Mouse (Mus musculus) ovary, postnatal 36 days (tissue): ENCODE data around the gene Ldlrap1.
A peak's percentile ranks its signal among the peaks of the same experiment; 100 is the strongest.

Experiments used
- DNase-seq: peaks from one replicate; pipeline ENCODE4 v3.0.0; 2022; ENCODE audit warnings: low spot score, mixed read lengths

The Ldlrap1 gene

DNA sequence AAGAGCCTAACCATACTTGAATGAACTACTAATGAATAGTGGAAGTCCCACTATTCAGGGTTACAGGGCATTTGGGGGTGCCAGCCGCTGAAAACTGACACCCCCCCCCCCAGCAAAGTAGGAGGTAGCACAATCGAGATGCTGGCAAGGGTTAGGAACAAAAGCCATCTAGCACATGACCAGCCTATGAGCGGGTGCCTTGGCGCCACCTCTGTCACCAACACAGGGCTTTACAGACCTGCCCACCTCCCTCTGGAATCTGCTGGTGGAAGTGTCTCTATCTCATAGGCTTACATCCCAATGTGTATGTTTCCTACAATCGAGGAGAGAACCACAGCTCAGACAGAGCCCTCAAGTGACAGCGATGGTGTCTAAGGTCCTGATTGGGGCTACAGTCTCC lies 17.0 kb downstream of the Ldlrap1 start:
- no peak for DNase-seq

DNA sequence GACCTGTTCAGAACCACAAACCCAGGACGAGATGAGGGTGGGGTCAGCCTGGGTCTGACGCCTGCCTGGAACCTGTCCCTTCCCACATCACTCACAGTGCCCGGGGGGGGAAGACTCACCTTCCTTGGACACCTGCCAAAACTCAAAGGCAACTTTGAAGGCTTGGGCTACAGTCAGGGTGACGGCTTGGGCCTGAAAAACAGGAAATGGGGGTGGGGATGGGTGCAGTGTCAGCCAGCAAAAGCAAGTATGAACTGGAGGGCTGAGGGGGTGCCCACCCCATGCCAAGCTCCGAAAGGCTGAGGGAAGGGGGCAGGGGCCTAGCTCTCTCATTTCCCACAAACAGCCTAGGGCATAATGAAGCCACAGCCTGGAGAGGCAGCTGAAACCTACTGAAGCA lies 17.6 kb downstream of the Ldlrap1 start:
- no peak for DNase-seq

DNA sequence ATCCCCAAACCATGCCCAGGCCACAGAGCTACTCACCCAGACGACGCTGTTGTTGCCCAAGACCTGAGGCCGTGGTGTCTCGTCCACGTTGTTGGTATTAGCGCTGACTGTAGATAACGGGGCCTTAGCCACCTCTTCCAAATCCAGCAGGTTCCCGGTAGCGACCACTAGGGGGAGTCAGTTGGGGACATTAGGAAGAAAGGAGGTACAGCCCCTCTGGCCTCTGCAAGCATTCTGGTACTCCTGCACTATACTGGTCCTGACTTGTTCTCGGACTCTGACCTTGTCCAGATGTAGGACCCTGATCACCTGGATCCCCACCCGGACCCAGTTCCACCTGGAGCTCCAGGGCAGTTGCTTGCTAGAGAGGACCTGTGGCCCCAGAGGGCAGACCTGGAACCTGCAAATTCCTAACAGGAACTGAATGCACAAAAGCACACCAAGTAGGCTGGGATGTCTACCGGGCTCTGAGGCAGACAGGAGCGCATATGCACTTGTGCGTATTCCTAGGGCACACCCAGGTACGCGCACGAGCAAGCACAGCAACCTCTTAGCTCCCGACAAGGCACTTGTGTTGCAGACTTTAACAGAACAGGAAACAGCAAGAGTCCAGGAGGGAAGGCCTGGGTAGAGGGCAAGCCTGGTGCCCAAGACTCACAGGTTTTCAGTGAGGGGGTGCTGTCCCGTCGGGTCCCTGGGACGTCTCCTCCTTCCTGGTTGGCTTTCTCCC lies 18.4 kb downstream of the Ldlrap1 start:
- no peak for DNase-seq

- no peak for DNase-seq
Observed at GRCm38 (mm10) chr4:134745900-134746661, 21.7 kb downstream of the Ldlrap1 start.

- DNase-seq = no peak
Observed at GRCm38 (mm10) chr4:134743881-134744633, 23.8 kb downstream of the Ldlrap1 start.

- DNase-seq = no peak
Observed at GRCm38 (mm10) chr4:134741949-134742348, 25.9 kb downstream of the Ldlrap1 start.

- DNase-seq = no peak
Observed at GRCm38 (mm10) chr4:134740186-134740585, 27.6 kb downstream of the Ldlrap1 start.

DNA sequence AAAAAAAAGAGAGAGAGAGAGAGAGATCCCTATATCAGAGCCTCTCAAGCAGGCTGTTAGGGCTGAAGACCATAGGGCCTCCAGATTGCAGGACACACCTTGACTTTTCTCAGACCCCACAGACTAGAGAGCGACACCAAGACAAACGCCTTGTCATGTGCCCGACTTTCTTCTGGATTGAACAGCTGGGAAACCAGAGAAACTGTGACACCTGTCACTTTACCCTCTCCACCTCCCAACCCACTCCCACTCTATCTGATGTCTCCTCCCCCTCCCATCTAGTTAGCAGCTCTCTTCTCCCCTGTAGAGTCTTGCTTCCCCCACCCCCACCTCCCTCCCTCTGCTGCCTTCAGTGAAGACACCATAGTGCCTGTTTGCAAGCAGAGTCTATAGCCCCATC lies 28.3 kb downstream of the Ldlrap1 start:
- DNase-seq = no peak

DNA sequence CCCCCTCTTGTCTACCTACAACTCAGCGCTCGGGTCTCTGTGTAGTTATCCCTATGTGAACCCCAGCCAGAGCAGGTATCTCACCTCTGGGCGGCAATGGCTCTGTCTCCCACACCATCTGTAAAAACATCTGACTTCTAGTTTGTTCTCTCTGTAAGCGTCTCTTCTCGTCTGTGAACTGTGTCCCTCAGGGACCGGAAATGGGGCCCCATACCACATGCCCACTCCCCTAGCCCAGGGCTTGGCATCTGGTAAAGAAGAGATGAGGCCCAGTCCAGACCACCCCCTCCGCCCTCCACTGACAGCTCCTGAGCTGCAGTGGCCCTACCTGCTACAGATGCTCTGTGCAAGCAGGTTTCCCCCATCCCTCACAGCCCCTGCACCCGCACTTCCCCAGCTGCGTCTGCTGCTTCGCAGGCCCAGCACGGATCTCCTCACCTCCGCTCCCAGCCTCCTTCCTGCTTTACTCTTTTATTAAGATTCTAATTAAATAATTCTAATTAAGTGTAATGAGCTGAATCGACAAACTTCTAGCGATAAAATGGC lies 30.4 kb downstream of the Ldlrap1 start:
- DNase-seq = no peak

- no peak for DNase-seq
Observed at GRCm38 (mm10) chr4:134736147-134736546, 31.7 kb downstream of the Ldlrap1 start.

GRCm38 (mm10) chr4:134734629-134735081 lies 33.2 kb downstream of the Ldlrap1 start:
- no peak for DNase-seq

GRCm38 (mm10) chr4:134734038-134734628 lies 33.7 kb downstream of the Ldlrap1 start:
- DNase-seq = peak; percentile 49

GRCm38 (mm10) chr4:134733371-134733770 lies 34.5 kb downstream of the Ldlrap1 start:
- no peak for DNase-seq

DNA sequence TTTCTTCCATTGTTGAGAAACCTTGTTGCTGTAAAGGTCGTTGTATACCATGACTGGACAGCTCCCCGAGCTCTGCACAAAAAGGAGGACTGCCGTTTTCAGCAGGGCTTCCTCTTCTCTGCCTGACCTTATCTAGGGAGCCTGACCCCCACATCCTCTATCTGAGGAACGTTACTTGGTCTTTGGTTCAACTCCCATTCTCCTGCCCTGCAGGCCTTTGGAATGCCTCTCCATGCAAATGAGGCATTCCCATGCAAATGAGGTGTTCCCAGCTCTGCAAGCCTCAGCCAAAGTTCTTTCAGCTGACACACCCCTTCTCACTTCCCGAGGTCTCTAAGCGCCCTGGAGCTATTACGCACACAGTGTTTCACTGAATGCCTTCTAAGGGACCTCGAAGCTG lies 37.7 kb downstream of the Ldlrap1 start:
- no peak for DNase-seq

- no peak for DNase-seq
Observed at GRCm38 (mm10) chr4:134725735-134726345, 42.0 kb downstream of the Ldlrap1 start.

GRCm38 (mm10) chr4:134724974-134725373 lies 42.9 kb downstream of the Ldlrap1 start:
- no peak for DNase-seq

DNA sequence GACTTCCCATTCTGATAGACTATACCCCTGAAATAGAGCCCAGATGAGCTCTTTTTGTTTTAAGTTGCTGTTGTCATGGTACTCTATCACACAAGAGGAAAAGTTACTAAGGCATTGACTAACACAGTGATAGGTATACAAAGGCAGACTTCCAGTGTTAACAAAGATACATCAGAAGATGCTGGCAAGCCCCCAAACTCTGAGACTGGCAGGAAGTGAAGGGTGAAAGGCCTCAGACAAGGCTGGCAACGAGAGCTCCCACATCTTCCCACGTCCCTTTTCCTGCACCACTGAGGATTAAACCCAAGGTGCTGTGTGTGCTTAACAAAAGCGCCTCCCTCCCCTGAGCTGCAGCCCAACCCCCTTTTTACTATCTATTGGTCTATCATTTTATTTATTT lies 44.6 kb downstream of the Ldlrap1 start:
- no peak for DNase-seq

DNA sequence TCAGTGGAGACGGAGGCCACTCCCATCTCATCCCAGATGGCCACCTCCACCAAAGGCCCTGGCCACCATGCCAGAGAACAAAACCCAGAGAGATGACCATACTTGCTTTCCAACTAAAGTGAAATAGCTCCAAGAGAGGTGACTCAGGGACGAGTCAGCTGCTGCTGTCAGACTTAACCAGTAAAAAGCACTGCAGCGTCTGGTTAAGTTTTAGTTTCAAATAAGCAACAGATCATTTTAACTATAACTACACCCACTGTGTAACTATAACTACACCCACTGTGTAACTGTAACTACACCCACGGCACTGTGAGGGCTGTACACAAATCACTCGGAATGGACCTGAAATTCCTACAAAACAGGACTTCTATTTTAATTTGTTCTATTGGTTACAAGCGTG lies 46.7 kb downstream of the Ldlrap1 start:
- DNase-seq = no peak

- no peak for DNase-seq
Observed at GRCm38 (mm10) chr4:134720371-134720770, 47.5 kb downstream of the Ldlrap1 start.

- no peak for DNase-seq
Observed at GRCm38 (mm10) chr4:134719489-134719888, 48.3 kb downstream of the Ldlrap1 start.

DNA sequence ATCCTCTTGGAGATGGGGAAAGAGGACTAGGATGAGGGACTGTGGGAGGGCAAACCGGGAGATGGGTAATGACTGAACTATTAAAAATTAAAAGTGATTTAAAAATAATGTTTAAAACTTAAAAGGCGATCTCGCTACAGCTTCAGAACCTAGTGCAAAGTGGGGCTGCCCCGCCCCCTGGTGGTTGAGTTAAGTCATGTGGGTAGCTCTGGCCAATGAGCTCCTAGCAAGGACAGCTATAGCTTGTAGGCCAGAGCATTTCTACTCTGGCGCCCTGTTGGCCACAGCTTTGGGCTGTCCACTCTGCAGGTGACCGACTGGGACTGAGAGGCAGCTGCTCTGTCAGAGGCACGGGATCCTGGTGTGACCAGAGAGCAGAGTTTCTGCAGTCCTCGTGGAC lies 53.9 kb downstream of the Ldlrap1 start:
- peak; percentile 78 for DNase-seq

DNA sequence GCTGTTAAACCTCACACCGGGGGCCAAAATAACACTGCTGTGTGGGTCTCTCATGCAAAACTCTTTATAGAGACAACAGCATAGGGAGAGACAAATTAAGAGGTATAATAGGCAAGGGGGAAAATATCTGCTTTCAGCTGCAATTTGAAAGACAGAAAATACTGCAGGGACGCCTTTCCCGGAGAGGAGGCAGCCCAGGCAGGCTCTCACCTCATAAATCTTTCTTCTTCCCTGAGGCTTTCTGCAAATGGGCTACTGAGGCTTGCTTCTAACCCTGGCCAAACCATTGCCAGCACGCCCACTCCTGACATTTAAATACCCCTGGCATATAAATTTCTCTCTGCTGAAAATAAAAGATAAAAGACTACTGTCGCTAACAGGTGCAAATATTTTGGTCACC lies 62.5 kb downstream of the Ldlrap1 start:
- DNase-seq = no peak
